Mouse (Mus musculus) right cerebral cortex, adult 18-20 months (tissue): ENCODE results near the gene Sel1l3.

Experiments
- DNase-seq: peaks from one replicate; pipeline ENCODE4 v3.0.0; 2022; ENCODE audit warnings: mixed read lengths

Sel1l3 gene

GRCm38 (mm10) chr5:53139566-53139965 lies 74.2 kb downstream of the Sel1l3 start:
- no peak for DNase-seq

- DNase-seq = no peak
These were observed 74.6 kb downstream of the Sel1l3 start for GRCm38 (mm10) chr5:53139140-53139539.

- peak; percentile 47 for DNase-seq
These were observed 75.7 kb downstream of the Sel1l3 start for GRCm38 (mm10) chr5:53138025-53138424.

- no peak for DNase-seq
These were observed 77.7 kb downstream of the Sel1l3 start for GRCm38 (mm10) chr5:53135984-53136383.

GRCm38 (mm10) chr5:53134003-53134402 lies 79.7 kb downstream of the Sel1l3 start:
- no peak for DNase-seq

GRCm38 (mm10) chr5:53124701-53125100 lies 89.0 kb downstream of the Sel1l3 start:
- DNase-seq = no peak

- DNase-seq = peak; percentile 67
These were observed 90.0 kb downstream of the Sel1l3 start for GRCm38 (mm10) chr5:53123525-53124286.

GRCm38 (mm10) chr5:53119689-53120088 lies 94.0 kb downstream of the Sel1l3 start:
- DNase-seq = no peak

- DNase-seq = no peak
These were observed 95.5 kb downstream of the Sel1l3 start for GRCm38 (mm10) chr5:53118212-53118611.

- DNase-seq = no peak
These were observed 99.0 kb downstream of the Sel1l3 start for GRCm38 (mm10) chr5:53114616-53115267.

- DNase-seq = no peak
These were observed 100.8 kb downstream of the Sel1l3 start for GRCm38 (mm10) chr5:53112942-53113341.

- no peak for DNase-seq
These were observed 102.7 kb downstream of the Sel1l3 start for GRCm38 (mm10) chr5:53111036-53111435.

- no peak for DNase-seq
These were observed 103.5 kb downstream of the Sel1l3 start for GRCm38 (mm10) chr5:53110225-53110624.

- DNase-seq = no peak
These were observed 105.1 kb downstream of the Sel1l3 start for GRCm38 (mm10) chr5:53108668-53109067.

- no peak for DNase-seq
These were observed 105.7 kb downstream of the Sel1l3 start for GRCm38 (mm10) chr5:53108026-53108425.

- DNase-seq = no peak
These were observed 107.0 kb downstream of the Sel1l3 start for GRCm38 (mm10) chr5:53106731-53107130.

GRCm38 (mm10) chr5:53106125-53106524 lies 107.6 kb downstream of the Sel1l3 start:
- no peak for DNase-seq

GRCm38 (mm10) chr5:53105716-53106115 lies 108.0 kb downstream of the Sel1l3 start:
- DNase-seq = peak; percentile 29

GRCm38 (mm10) chr5:53104177-53104855 lies 109.4 kb downstream of the Sel1l3 start:
- no peak for DNase-seq

GRCm38 (mm10) chr5:53101848-53102473 lies 111.8 kb downstream of the Sel1l3 start:
- DNase-seq = no peak

GRCm38 (mm10) chr5:53091331-53091730 lies 122.4 kb downstream of the Sel1l3 start:
- no peak for DNase-seq

- DNase-seq = no peak
These were observed 126.3 kb downstream of the Sel1l3 start for GRCm38 (mm10) chr5:53087452-53087851.

- no peak for DNase-seq
These were observed 135.3 kb downstream of the Sel1l3 start for GRCm38 (mm10) chr5:53078453-53078852.
